Mouse (Mus musculus) urinary bladder, adult 18-20 months (tissue): Measurements from ENCODE around the gene Cmtm8.

Source experiments
- DNase-seq, 2 experiments: peaks; one replicate each; pipeline ENCODE4 v3.0.0; 2022; ENCODE audit warnings: low spot score in 2 of 2, mixed read lengths in 2 of 2

Cmtm8 gene

DNA sequence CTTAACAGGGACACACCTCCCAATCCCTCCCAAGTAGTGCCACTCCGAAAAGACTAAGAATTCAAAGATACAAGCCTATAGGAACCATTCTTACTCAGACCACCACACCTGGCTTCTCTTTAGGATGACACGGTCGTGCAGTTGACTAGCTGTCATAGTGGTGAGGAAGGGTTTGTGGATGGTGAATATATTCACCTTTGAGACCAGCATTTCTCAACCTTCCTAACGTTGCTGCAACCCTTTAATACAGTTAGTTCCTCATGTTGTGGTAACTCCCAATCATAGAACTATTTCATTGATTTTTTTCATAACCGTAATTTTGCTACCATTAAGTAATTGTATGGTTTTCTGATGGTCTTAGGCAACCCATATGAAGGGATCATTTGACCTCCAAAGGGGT is 56.8 kb downstream of the Cmtm8 start:
- DNase-seq: no peak

GRCm38 (mm10) chr9:114785432-114786125 is 58.4 kb downstream of the Cmtm8 start:
- no peak for DNase-seq

DNA sequence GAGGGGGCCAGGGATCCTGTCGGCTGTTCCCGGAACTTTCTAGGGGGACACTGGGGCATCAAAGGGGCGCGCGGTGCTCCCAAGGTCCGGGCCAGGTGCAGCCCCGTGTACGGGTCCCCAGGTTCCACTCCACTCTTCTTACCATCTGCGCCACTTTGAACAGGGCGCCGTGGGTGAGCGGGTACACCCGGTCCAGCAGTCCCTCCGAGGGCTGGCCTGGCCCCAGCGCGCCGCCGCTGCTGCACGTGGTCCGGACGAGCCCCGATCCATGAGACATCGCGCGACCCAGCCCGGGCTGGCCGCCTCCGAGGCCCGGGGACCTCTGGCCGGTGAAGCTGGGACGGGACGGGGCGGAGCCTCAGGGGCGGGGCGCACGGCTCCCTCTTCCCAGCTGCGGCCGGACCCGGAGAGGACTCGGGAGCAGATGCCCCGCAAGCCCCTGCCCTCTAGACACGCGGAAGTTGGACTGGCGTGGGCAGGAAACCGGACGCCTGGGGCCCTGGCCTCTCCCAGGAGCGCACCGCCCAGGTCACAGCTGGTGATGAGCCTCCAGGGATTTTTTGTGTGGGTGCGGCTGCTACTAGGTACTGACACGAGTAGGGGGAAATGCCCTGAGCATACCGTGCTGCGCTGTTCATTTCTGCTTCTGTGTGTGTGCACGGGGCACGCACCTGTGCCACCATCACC is 62.3 kb downstream of the Cmtm8 start, which contains the start of gene Cmtm7:
TSS of gene Cmtm7 (minus strand) at position 331 of the 687 bp plus-strand sequence.
- DNase-seq: peak; percentile 45 to 46

DNA sequence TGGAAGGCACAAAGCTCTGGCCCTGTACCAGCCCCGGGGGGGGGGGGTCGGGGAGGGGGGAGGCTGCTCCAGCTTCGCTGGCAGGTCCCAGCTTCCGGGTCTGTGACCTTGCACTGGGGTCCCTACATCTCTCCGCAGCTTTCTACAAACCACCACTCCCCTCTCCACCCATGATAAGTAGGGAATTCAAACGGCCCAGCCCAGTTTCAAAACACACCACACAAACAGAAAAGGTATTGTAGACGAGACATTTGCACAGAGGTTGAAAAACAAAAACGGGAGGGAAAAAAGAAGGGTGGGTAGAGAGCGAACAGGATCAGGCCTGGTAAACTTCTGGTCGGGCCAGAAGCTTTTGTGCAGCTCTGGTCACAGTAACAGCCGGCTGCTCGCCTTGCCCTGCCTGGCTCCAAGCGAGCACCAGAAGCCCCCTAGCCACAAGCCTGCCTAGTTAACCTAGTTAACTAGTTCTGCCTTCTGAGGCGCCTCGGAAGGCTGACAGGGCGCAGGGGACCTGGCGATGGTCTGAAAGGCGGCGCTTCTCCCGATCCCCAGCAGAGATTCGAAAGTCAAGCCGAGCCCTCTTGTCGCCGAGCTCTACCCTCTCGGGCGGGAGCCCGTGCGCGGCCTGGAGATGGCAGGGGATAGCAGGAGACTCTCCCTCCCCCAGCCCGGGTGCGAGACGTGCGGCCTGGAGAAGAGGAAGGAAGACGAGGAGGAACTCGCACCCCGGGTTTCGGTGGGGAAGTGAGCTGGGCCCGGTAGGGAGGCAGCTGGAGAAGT is 63.0 kb downstream of the Cmtm8 start:
- peak; percentile 39 to 40 for DNase-seq

- DNase-seq: no peak
These were observed 63.8 kb downstream of the Cmtm8 start for GRCm38 (mm10) chr9:114779984-114780745.

DNA sequence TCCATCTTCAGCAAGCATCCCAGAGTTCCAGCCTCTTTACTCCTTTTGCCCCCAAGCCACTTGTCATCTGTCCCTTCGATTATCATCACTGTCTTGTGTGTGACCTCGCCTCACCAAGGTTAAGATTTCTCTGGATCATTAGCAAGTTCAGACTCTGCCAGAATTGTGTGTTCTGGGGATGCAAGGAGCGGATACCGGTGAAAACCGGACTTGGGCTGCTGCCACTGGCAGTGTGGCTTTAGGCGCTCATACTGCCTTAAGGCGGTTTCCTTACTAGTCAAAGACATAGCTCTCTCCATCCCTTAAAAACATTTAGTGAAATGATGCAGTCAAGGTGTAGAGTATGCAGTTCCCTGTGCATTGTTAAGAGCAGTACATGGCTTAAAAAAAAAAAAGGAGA is 65.1 kb downstream of the Cmtm8 start:
- DNase-seq: no peak

GRCm38 (mm10) chr9:114778047-114778390 is 65.9 kb downstream of the Cmtm8 start:
- no peak for DNase-seq

- DNase-seq: no peak
These were observed 66.5 kb downstream of the Cmtm8 start for GRCm38 (mm10) chr9:114777178-114778046.

DNA sequence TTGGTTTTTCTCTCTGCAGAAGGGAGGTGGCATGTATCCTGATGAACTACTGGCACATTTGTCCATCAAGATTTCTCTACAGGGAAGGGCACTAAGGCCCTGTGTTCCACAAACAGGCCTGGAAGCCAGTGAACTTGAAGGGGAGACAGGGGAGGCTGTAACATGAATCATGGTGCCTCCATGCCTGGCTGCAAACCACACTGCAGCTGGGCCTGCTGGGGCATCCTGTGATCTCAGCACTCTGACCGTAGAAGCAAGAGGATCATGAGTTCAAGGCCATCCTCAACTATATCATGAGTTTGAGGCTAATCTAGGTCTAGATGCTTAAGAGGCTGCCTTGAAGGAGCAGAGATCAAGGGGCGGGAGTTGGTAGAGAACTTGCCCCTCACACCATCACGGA is 67.6 kb downstream of the Cmtm8 start:
- no peak for DNase-seq

GRCm38 (mm10) chr9:114775272-114775671 is 68.7 kb downstream of the Cmtm8 start:
- no peak for DNase-seq

DNA sequence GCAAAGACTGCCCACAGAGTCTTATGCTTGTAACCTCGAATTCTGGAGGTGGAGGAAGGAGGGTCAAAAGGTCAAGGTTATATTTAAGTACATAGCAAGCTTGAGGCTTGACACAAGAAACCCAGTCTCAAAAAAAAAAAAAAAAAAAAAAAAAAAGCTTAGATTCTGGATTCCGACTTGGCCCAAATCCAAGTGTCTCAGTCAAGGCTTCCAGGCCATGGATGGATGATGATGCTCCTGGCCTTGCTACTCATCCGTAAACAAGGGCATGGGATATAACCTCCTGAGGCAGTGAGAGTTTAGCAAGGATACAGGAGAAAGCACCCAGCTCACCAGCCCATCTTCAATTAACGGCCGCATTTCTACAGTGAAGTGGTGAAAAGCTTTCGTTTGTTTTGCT is 69.3 kb downstream of the Cmtm8 start:
- DNase-seq: no peak

DNA sequence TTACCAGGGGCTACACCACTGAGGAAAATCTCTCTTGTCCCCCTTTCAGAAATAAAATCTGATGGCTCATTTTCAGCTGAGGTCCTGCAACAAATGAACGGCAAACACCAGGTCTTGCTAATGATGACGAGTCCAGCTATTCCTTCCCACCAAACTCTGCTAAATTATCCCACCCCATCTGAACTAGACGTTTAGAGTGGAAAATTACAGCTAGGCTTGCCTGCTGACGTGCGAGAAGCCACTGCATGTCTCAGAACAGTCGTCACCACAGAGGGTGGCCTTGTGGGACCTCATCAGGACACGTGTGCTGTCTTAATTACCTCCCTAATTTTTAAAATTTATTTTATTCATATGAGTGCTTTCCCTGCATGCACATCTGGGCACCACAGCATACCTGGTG is 72.4 kb downstream of the Cmtm8 start:
- DNase-seq: no peak

GRCm38 (mm10) chr9:114770224-114770623 is 73.7 kb downstream of the Cmtm8 start:
- DNase-seq: no peak

DNA sequence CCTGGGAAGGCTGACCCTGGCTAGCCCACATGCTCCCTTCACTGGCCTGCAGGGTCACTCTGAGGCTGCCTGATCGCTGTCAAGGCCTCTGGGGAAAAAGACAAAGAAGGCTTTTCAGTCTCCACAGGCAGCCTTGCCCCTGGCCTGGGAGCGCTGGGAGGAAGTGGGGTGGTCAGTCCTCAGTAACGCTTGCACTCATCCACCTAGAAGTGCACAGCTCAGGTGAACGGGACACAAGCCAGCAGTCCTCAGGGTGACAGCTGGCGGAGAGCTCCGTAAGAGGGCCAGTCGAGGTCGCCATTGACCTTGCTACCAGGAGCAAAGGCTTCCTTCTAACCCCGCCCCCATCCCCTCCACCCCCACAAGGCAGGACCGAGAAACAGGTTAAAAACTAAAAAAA is 75.9 kb downstream of the Cmtm8 start:
- no peak for DNase-seq

DNA sequence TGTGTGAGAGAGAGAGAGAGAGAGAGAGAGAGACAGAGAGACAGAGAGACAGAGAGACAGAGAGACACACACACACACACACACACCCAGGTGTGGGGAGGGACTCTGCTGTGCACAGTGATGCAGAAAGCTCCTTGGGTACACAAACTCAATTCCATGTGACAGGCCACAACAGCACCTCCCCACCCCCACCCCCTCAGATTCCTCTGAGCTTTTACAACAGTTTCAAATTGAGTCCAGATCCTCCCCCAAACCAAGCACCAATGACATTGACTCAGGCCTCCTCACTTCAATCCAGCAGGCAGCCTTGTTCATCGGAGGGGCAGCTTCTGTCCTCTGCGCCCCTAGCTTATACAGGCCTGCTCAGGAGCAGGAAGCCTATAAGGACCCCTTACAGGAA is 76.4 kb downstream of the Cmtm8 start:
- DNase-seq: no peak

GRCm38 (mm10) chr9:114767030-114767429 is 76.9 kb downstream of the Cmtm8 start:
- DNase-seq: no peak

DNA sequence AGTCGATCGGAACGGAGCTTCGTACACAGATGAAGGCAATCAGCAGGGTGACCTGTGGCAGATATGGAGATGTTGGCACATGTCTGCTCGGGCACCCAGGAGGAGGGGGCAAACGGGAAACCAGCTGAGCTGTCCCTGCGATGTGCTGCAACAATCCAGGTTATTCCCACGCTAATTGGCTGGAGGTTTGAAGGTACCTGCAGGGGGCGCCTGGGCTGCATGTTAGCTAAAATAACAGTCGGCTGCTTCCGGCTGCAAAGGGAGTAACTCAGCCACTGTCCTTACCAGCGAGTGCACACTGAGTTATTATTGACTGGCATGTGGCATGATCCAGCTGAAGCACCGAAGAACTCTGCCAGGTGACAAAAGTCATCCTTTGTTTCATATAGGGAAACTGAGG is 80.6 kb downstream of the Cmtm8 start:
- no peak for DNase-seq

DNA sequence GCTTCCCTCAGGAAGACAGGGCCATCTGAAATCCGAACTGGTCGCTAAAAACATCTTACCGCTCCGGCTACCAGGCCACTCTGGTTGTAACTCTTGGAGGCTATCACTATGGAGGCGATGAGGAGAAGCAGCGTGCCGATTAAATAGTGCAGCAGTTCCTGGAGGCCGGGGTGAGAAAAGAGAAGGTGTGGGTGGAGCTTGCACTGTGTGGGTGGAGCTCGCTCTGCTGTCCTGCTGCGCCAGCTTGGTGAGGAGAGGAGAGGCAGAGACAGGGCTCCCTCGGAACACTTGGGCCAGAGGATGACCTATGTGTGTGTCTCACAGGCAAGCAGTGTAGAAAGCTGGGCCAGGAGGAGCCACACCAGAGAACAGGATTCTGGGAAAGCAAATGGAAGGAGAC is 82.1 kb downstream of the Cmtm8 start:
- DNase-seq: no peak

DNA sequence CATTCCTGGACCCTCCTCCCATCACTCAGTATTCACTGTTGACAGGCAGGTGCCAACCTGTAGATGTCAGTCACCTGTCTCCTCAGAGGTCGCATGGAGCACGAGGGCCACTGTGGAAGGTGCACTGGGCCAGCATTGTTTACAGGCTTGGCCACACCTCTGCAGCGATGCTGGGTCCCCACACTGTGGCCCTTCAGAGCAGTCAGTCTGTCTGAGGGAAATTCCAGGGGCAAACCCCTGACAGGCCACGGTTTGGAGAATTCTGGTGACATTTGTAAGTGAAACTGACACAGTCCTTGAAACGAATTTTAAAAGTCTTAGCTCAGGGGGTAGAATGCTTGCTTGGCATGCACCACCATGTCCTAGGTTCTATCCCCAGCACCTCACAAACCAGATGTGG is 83.6 kb downstream of the Cmtm8 start:
- no peak for DNase-seq

DNA sequence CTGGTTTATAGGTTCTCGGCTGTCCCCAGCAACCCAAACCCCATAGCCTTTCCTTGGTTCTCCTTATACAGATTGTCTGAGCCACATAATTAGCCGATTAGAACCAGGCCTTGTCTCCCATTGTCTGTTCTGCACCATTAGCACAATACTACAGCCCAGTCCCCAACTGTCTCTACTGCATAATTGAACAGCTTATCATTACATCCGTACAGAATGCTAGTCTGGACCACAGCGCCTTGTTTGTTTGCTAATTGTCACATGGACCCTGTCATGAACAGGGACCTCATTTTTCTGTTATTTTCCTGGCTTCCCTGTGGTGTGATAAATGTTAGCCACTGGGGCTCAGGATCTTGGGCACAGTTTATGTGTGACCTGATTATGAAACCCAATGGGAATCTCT is 84.1 kb downstream of the Cmtm8 start:
- no peak for DNase-seq

- no peak for DNase-seq
These were observed 85.2 kb downstream of the Cmtm8 start for GRCm38 (mm10) chr9:114758801-114759200.
